Mouse (Mus musculus) intestine, embryonic 14.5 days (tissue): Measurements from ENCODE around the gene Snapc1. TPM values are rescaled to one million over a fixed set of nuclear protein-coding genes. Genes with fewer than 3 reads are reported as not detected.

ENCODE experiments used
- ATAC-seq: fragments of 200-750 bp; cut with Nextera tagmentation; replicated peaks from 2 replicates; pipeline ENCODE4 v1.8.0; 2017; ENCODE audit warnings: low read depth, moderate number of reproducible peaks, moderate TSS enrichment, moderate library complexity; ENCODE audit not compliant: low FRiP score, low TSS enrichment
- DNase-seq: peaks from one replicate; pipeline ENCODE4 v3.0.0-alpha.2; 2018; ENCODE audit warnings: low spot score
- H3K27ac ChIP-seq: fragments of 300-500 bp; sonication (generic); 2 replicates; pipeline ENCODE4 v1.5.1; 2014; ENCODE audit warnings: low read depth, mild to moderate bottlenecking, control low read depth
- H3K27me3 ChIP-seq: fragments of 300-500 bp; sonication (generic); replicated peaks from 2 replicates; pipeline ENCODE4 v1.6.1; 2014; ENCODE audit warnings: low read length, control low read depth; ENCODE audit not compliant: control insufficient read depth, insufficient read depth
- H3K36me3 ChIP-seq: fragments of 300-500 bp; sonication (generic); 2 replicates; pipeline ENCODE4 v1.6.1; 2014; ENCODE audit warnings: low read length, control low read depth; ENCODE audit not compliant: control insufficient read depth, insufficient read depth
- H3K4me1 ChIP-seq: fragments of 300-500 bp; sonication (generic); replicated peaks from 2 replicates; pipeline ENCODE4 v1.6.1; 2014; ENCODE audit warnings: low read length, control low read depth, mixed read lengths; ENCODE audit not compliant: control insufficient read depth, insufficient read depth
- H3K4me2 ChIP-seq: fragments of 300-500 bp; sonication (generic); 2 replicates; pipeline ENCODE4 v1.6.1; 2014; ENCODE audit warnings: low read length
- H3K4me3 ChIP-seq: fragments of 300-500 bp; sonication (generic); 2 replicates; pipeline ENCODE4 v1.5.1; 2014; ENCODE audit warnings: low read depth, low read length, control low read depth, mixed read lengths
- H3K9ac ChIP-seq: fragments of 300-500 bp; sonication (generic); 2 replicates; pipeline ENCODE4 v1.6.1; 2014; ENCODE audit warnings: mild to moderate bottlenecking, low read length
- H3K9me3 ChIP-seq: fragments of 300-500 bp; sonication (generic); 2 replicates; pipeline ENCODE4 v1.6.1; 2016; ENCODE audit warnings: low read length, control low read depth; ENCODE audit not compliant: control insufficient read depth
- WGBS: fragments of 180-500 bp; shearing (Covaris S2); extraction: QIAGEN DNeasy Blood & Tissue Kit; methylation state at CpG from one replicate; pipeline ENCODE4 v1.1.7; 2014; 5-methylcytosine and 5-hydroxymethylcytosine counted together
- polyA plus RNA-seq: library from polyadenylated mRNA; unstranded; fragments of >200 nt; fragmentation: Nextera tagmentation; extraction: Ambion mirVana; gene quantifications from 2 replicates; pipeline ENCODE4 v1.2.1, GENCODE M21; 2014

Gene Snapc1
- polyA plus RNA-seq, 1 experiment from 2014 or later: 14.6 TPM

DNA sequence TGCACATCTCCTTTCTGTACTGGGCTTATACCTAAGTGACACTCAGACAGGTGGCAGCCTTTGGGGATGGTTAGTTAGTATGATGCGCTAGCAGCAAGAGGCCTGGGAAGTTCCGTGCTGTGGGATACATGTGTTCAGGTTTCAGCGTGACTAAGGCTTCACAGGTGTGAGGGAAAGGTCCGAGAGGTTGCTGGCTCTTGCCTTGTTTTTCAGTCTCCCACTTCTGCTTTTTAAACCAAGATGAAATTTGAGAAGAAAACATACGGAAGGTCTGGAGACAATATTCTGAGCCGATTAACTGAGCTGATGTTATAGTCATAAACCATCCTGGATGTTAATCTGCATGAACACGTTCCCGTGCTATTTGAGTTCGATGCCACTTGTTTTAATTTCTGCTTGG, 38.2 kb downstream of the Snapc1 start:
- peaks cover 14% of the 10 kb centered on the region; the same call in 1 of the 2 replicates for H3K27me3 ChIP-seq
- no peaks in the 10 kb centered on the region for H3K36me3 ChIP-seq
- no peak overlapping the region for H3K4me3 ChIP-seq
- DNase-seq: no peak
- no peak overlapping the region for H3K4me2 ChIP-seq
- ATAC-seq: no peak
- H3K9ac ChIP-seq: no peak overlapping the region
- no peaks in the 10 kb centered on the region for H3K9me3 ChIP-seq
- H3K27ac ChIP-seq: no peak overlapping the region
- no peaks in the 10 kb centered on the region for H3K4me1 ChIP-seq
- 87% methylated on average over 9 of the region's 9 CpGs for whole genome bisulfite sequencing

GRCm38 (mm10) chr12:74009448-74009911, 45.2 kb downstream of the Snapc1 start:
- WGBS: 24% methylated on average over 8 of the region's 8 CpGs
- Histone ChIP-seq H3K9ac (no peak overlapping the region), H3K4me2 (no peak overlapping the region), H3K4me3 (no peak overlapping the region), H3K27me3 (no peaks in the 10 kb centered on the region), H3K27ac (no peak overlapping the region), H3K9me3 (no peaks in the 10 kb centered on the region), H3K4me1 (0 out of 2 replicates have a peak, but pooled peaks cover 2% of the 10 kb centered on the region), H3K36me3 (no peaks in the 10 kb centered on the region)
- DNase-seq (peak; percentile 61), ATAC-seq (no peak)

DNA sequence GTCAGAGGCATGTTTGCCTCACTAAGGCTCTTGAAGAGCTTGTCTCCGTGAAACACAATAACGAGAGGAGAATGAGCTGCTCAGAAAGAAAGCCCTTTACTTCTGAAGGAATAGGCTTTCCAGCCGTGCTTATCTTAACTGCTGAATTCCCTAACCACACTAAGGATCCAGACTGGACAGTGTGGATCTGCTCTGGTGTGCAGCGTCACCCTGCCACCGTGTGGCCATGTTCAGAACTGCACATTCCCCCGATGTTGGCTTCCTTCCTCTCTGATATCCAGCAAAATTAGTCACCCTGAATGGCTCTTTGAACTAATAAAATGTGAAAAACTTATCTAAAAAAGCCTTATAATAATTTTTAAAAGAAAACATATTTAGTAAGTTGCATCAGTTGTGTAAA, 49.5 kb downstream of the Snapc1 start:
- no peak overlapping the region for H3K27ac ChIP-seq
- H3K9ac ChIP-seq: no peak overlapping the region
- no peak overlapping the region for H3K4me3 ChIP-seq
- WGBS: under 1% methylated on average over 6 of the region's 6 CpGs
- H3K27me3 ChIP-seq: no peaks in the 10 kb centered on the region
- ATAC-seq (peak; percentile 86), DNase-seq (peak; percentile 92)
- peak overlapping the region; percentile 20; the same call in 1 of the 2 replicates for H3K4me2 ChIP-seq
- no peaks in the 10 kb centered on the region for H3K9me3 ChIP-seq
- 0 out of 2 replicates have a peak, but pooled peaks cover 2% of the 10 kb centered on the region for H3K4me1 ChIP-seq
- no peaks in the 10 kb centered on the region for H3K36me3 ChIP-seq

DNA sequence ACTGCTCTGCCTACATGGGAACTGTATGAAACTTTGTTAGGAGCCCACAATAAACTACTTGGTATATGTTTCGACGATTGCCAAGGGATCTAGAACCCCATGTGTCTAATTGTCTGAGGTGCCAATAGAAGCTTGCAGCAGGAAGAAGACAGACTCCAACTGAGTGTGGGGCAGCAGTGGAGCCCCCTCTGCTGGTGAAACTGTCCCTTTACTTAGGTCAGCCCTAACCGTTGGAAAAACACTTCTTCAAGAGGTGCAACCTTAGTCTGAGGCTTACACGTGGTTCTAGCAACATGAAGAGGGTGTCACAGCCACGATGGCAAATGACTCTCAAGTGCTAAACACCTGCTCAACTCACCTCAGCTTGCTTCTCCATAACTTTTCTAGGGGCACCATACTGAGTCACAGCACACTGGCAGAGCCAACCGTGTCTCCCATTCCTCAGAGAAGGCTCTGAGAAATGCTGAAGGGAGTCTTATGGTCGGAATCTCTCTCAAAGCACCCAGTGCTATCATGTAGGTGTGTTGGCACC, 50.5 kb downstream of the Snapc1 start:
- WGBS: 57% methylated on average over 7 of the region's 7 CpGs
- ATAC-seq (no peak), DNase-seq (no peak)
- Histone ChIP-seq H3K27me3 (no peaks in the 10 kb centered on the region), H3K4me2 (no peak overlapping the region), H3K4me3 (no peak overlapping the region), H3K9ac (no peak overlapping the region), H3K9me3 (no peaks in the 10 kb centered on the region), H3K27ac (no peak overlapping the region), H3K4me1 (0 out of 2 replicates have a peak, but pooled peaks cover 2% of the 10 kb centered on the region), H3K36me3 (no peaks in the 10 kb centered on the region)

DNA sequence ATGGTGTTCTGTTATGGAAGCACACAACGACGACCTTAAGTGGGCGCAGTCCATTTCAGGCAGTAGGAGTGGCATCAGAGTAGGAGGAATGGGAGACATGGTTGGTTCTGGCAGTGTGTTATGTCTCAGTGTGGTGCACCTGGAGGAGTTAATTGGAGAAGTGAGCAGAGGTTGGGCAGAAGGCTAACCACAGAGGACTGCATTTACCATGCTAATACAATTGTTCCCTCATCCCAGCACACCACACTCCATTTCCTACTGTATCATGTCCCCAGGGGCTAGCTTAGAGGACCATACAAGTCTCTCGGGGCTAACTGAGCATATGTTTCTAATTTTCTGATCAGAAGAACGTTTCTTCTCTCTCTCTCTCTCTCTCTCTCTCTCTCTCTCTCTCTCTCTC, 51.2 kb downstream of the Snapc1 start:
- Histone ChIP-seq H3K9me3 (no peaks in the 10 kb centered on the region), H3K4me3 (no peak overlapping the region), H3K27me3 (no peaks in the 10 kb centered on the region), H3K4me1 (0 out of 2 replicates have a peak, but pooled peaks cover 2% of the 10 kb centered on the region), H3K36me3 (no peaks in the 10 kb centered on the region), H3K27ac (no peak overlapping the region), H3K9ac (no peak overlapping the region), H3K4me2 (no peak overlapping the region)
- DNase-seq: no peak
- 84% methylated on average over 5 of the region's 5 CpGs for WGBS
- no peak for ATAC-seq

DNA sequence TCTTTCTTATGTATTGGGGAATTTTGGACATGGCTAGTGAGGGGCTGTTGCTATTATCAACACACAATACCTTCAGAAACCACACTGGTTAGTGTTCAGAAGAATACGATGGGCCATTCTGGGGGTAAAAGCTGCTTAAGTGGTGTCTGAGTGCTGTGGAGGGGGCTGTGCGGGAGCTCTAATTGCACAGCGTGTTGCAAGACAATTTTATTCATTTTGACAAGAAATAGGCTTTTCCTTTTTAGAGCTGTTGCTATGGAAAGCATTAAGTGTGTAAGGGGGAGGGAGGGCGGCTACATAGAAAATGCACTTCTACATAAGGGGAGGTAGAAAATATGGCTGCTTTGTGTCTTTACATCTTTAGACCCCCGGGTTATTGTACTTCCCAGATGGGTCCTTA, 59.0 kb downstream of the Snapc1 start:
- no peaks in the 10 kb centered on the region for H3K27me3 ChIP-seq
- no peak overlapping the region for H3K4me3 ChIP-seq
- H3K4me1 ChIP-seq: no peaks in the 10 kb centered on the region
- H3K4me2 ChIP-seq: no peak overlapping the region
- no peak overlapping the region for H3K27ac ChIP-seq
- WGBS: 88% methylated on average over 5 of the region's 5 CpGs
- ATAC-seq: no peak
- H3K36me3 ChIP-seq: no peaks in the 10 kb centered on the region
- DNase-seq: no peak
- H3K9me3 ChIP-seq: no peaks in the 10 kb centered on the region
- H3K9ac ChIP-seq: no peak overlapping the region

DNA sequence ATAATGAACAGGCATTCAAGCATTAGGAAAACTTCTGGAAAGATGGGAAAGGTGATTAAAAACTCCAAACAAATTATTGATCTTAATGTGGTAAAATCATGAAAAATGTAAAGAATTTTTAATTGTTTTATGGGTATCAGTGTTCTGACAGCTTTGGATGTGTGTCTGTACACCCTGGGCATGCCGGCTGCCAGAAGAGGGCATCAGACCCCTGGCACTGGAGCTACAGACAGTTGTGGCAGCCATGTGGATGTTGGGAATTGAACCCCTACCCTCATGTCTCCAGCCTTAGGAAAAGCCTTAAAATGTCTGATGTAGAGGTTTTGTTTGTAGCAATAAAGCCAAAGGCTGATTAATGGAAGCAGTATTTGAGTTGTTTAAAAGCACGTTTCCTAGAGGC, 60.6 kb downstream of the Snapc1 start:
- Histone ChIP-seq H3K27me3 (no peaks in the 10 kb centered on the region), H3K9me3 (no peaks in the 10 kb centered on the region), H3K27ac (no peak overlapping the region), H3K36me3 (no peaks in the 10 kb centered on the region), H3K4me2 (no peak overlapping the region), H3K4me1 (no peaks in the 10 kb centered on the region), H3K9ac (no peak overlapping the region), H3K4me3 (no peak overlapping the region)
- ATAC-seq: no peak
- 75% methylated on average over 2 of the region's 2 CpGs for WGBS
- no peak for DNase-seq

Other genes with a start within 250 kb of the Snapc1 start
- gene Hif1a, start 63.1 kb upstream of the Snapc1 start, polyA plus RNA-seq: 79.3 and 82.6 TPM in 2 replicates
- 9.4 and 12.8 TPM in 2 replicates for gene Gm49321, start 26.8 kb upstream of the Snapc1 start, polyA plus RNA-seq
- gene Syt16, start 33.2 kb downstream of the Snapc1 start, polyA plus RNA-seq: 1.8 and 1.9 TPM in 2 replicates